Mouse (Mus musculus) liver, embryonic 11.5 days (tissue): ENCODE data around the gene Clec1a. TPM values are rescaled to one million over a fixed set of nuclear protein-coding genes. Genes with fewer than 3 reads are reported as not detected.
"Not testable (repeated sequence)": the region's sequence is repeated elsewhere in the genome, so short reads cannot be mapped to it uniquely, and the experiment has no call there.

Experiments used
- ATAC-seq: fragments of 200-750 bp; cut with Nextera tagmentation; replicated peaks from 2 replicates; pipeline ENCODE4 v1.8.0; 2017; ENCODE audit warnings: moderate number of reproducible peaks, mild to moderate bottlenecking, moderate TSS enrichment, moderate library complexity; ENCODE audit not compliant: low FRiP score
- DNase-seq: peaks from one replicate; pipeline ENCODE4 v3.0.0-alpha.2; 2017; ENCODE audit warnings: low spot score
- H3K27ac ChIP-seq: fragments of 300-500 bp; sonication (generic); 2 replicates; pipeline ENCODE4 v1.5.1; 2014; ENCODE audit warnings: mild to moderate bottlenecking, low read depth, low read length, control low read depth
- H3K27me3 ChIP-seq: fragments of 300-500 bp; sonication (generic); replicated peaks from 2 replicates; pipeline ENCODE4 v1.6.1; 2014; ENCODE audit warnings: low read length, mixed read lengths; ENCODE audit not compliant: control insufficient read depth, insufficient read depth
- H3K36me3 ChIP-seq: fragments of 300-500 bp; sonication (generic); 2 replicates; pipeline ENCODE4 v1.6.1; 2014; ENCODE audit warnings: mild to moderate bottlenecking, low read length, moderate library complexity, mixed read lengths; ENCODE audit not compliant: control insufficient read depth, insufficient read depth
- H3K4me1 ChIP-seq: fragments of 300-500 bp; sonication (generic); replicated peaks from 2 replicates; pipeline ENCODE4 v1.6.1; 2014; ENCODE audit warnings: low read length, mixed read lengths; ENCODE audit not compliant: control insufficient read depth, insufficient read depth
- H3K4me2 ChIP-seq: fragments of 300-500 bp; sonication (generic); 2 replicates; pipeline ENCODE4 v1.6.1; 2014; ENCODE audit warnings: mild to moderate bottlenecking, control low read depth, moderate library complexity
- H3K4me3 ChIP-seq: fragments of 300-500 bp; sonication (generic); 2 replicates; pipeline ENCODE4 v1.5.1; 2014; ENCODE audit warnings: low read depth, low read length, control low read depth
- H3K9ac ChIP-seq: fragments of 300-500 bp; sonication (generic); 2 replicates; pipeline ENCODE4 v1.6.1; 2014; ENCODE audit warnings: low read depth, low read length, control low read depth
- H3K9me3 ChIP-seq: fragments of 300-500 bp; sonication (generic); 2 replicates; pipeline ENCODE4 v1.6.1; 2016; ENCODE audit warnings: low read length, inconsistent platforms, mixed read lengths; ENCODE audit not compliant: control insufficient read depth
- WGBS: fragments of 180-500 bp; shearing (Covaris S2); extraction: QIAGEN DNeasy Blood & Tissue Kit; methylation state at CpG from one replicate; pipeline ENCODE4 v1.1.7; 2014; 5-methylcytosine and 5-hydroxymethylcytosine counted together
- polyA plus RNA-seq: library from polyadenylated mRNA; unstranded; fragments of >200 nt; fragmentation: Nextera tagmentation; extraction: Ambion mirVana; gene quantifications from 2 replicates; pipeline ENCODE4 v1.2.1, GENCODE M21; 2014

The Clec1a gene
- polyA plus RNA-seq: 0.38 and 0.65 TPM in 2 replicates

DNA sequence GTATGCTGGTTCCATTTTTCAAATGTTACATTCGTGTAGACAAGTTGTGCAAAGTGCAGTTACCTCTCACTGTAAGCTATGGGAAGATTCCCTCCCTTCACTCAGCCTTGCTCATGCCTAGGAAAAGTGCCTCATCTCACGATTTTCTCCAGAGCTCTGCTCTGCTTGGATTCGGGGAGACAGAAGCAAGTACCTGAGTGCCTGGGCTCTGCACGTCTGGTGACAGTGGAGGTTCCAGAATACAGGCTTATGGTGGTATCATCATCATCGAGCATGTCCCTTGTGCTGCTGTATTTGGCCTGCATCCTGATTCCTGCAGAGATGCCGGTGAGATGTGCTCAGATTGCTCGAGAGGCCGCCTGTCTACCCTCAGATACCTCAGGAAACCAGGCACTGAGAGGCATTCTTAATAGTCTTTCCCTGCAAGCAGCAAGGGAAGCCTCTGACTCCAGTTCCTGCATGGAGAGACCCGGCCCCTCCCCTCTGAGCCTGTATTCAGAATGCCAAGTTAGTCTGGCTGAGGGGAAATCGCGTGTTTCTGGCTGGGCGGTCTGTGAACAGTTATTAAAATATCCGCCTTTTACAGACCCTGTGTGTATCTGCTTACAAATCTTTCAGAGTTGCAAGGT lies at the start of gene Clec1a:
Gene Clec1a, minus strand, starts transcription at position 590 of the 629 bp plus-strand sequence.
- WGBS: 68% methylated on average over 13 of the region's 13 CpGs
- DNase-seq (no peak), ATAC-seq (no peak)
- Histone ChIP-seq H3K4me3 (no peak within 1 kb of the TSS), H3K27ac (no peak within 1 kb of the TSS), H3K36me3 (no peaks in the 10 kb centered on the region), H3K4me2 (no peak within 1 kb of the TSS), H3K9me3 (no peaks in the 10 kb centered on the region), H3K4me1 (no peaks in the 10 kb centered on the region), H3K9ac (no peak within 1 kb of the TSS), H3K27me3 (no peaks in the 10 kb centered on the region)

DNA sequence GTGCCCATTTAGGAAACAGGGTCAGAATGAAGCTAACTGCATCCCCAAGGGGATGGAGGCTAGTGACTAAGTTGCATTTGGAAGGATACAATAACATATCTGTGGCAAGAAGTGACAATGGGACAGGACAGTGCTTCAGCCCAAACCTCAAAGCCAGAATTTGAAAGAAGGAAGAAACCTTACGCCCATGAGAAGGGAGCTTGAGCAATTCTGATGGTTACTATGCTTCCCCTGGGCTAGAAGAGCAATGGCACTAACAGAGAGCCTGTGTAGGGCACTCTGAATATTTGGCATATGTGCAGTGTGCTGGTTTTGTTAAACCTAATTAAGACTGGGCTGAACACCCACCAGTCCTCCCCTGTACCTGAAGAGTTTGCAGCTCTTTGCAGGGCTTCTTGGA lies 47.7 kb upstream of the Clec1a start:
- 86% methylated on average over 1 of the region's 1 CpGs for WGBS
- not testable (repeated sequence) for H3K4me2 ChIP-seq, H3K4me1 ChIP-seq, H3K27ac ChIP-seq, H3K4me3 ChIP-seq, DNase-seq, ATAC-seq, H3K36me3 ChIP-seq, H3K27me3 ChIP-seq, H3K9ac ChIP-seq, H3K9me3 ChIP-seq

DNA sequence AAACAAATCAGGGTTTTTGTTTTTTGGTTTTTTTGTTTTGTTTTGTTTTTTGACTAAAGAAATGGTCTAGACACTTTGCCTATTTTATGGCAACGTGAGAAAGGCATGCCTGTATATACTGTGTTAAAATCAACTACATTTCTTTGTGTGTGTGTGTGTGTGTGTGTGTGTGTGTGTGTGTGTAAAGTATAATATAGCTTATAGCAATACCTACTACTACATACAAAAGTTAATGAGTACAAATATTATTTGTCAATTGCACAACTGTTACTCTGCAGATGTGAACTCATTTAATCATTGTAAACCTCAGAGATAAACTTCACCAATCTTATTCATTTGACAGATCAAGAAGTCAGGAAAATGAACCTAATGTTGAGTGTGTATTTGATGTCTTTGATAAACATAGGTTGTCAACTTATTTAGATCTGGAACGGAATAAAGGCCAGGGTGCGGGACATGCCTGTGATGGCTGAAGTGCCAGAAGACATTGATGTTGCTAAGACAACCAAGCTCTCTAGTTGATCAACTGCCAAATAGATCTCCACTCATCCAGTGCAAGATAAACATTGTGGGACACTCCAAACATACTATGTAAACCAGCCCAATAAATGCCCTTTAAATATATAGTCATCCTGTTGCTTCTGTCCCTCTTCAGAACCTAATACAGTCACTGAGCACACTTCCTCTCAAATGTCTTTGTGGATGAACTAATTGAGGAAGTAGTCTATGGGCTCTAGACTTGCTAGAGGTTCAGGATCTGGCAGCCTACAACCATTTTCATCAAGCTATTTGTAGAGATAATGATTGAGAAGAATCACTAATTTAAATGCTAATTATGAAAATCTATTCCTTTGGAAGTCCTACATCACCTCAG lies 45.8 kb upstream of the Clec1a start:
- ATAC-seq (no peak), DNase-seq (no peak)
- H3K27me3 ChIP-seq: no peaks in the 10 kb centered on the region
- 86% methylated on average over 3 of the region's 3 CpGs for WGBS
- H3K27ac ChIP-seq: no peak overlapping the region
- H3K4me1 ChIP-seq: no peaks in the 10 kb centered on the region
- H3K9me3 ChIP-seq: no peaks in the 10 kb centered on the region
- no peaks in the 10 kb centered on the region for H3K36me3 ChIP-seq
- H3K4me3 ChIP-seq: no peak overlapping the region
- H3K4me2 ChIP-seq: no peak overlapping the region
- H3K9ac ChIP-seq: no peak overlapping the region

DNA sequence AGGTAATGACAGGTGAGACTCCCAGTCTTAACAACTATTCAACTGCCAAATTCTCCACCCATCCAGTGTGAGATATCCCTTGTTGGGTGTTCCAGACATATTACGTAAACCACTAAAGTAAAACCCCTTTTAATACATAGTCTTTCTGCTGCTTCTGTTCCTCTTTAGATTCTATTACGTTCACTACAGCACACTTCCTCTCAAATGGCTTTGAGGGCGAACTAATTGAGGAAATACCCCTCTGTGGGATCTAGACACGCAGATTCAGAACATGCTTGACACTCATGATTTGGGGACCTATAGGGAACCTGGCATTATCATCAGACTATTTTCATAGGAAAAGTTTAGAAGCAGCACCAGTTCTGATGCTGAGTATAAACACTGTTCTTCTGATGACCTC lies 43.1 kb upstream of the Clec1a start:
- Histone ChIP-seq H3K4me1 (no peaks in the 10 kb centered on the region), H3K27me3 (no peaks in the 10 kb centered on the region), H3K4me3 (no peak overlapping the region), H3K36me3 (no peaks in the 10 kb centered on the region), H3K27ac (no peak overlapping the region), H3K9ac (no peak overlapping the region), H3K4me2 (no peak overlapping the region), H3K9me3 (no peaks in the 10 kb centered on the region)
- 56% methylated on average over 4 of the region's 4 CpGs for WGBS
- ATAC-seq (no peak), DNase-seq (no peak)

DNA sequence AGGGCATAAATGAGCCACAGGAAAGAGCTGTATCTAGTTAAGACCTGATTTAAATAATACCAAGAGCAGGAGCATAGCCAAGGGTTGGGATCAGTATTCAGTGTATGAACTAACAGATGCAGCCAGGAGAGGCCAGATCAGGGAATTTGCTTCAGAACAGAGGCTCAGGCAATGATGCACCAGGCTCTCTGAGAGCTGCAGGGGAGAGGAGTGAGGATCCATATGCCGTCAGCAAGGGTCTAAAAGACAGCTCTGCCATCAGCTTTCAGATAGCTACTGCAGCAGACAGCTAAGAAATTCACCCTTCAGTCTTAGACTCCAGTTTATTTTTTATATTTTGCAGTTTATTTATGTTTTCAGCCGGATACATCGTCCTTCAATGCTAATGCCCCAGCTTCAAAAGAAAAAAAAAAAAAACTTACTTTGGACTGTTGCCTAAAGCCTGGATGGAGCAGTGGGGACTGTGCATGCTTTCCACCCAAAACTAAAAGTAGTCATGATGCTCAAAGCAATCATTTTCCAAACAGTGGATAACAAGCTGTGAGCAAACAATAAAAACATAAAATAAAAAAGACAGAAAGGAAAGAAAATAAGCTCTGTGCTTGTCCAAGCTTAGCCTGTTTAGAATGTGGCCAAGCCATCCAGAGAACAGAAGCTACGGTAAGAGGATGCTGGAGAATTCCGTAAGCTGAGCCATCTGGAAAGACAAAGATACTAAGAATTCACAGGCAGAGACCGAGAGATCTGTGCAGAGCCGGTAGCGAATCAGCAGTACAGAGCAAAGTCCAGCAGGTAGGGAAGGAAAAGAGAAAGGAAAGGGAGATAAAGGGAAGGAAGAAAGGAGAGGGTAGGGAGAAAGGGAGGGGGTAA lies 28.5 kb upstream of the Clec1a start:
- DNase-seq (no peak), ATAC-seq (no peak)
- Histone ChIP-seq H3K27me3 (no peaks in the 10 kb centered on the region), H3K36me3 (no peaks in the 10 kb centered on the region), H3K4me2 (no peak overlapping the region), H3K9me3 (no peaks in the 10 kb centered on the region), H3K27ac (no peak overlapping the region), H3K4me1 (no peaks in the 10 kb centered on the region), H3K4me3 (no peak overlapping the region), H3K9ac (no peak overlapping the region)
- WGBS: 75% methylated on average over 8 of the region's 8 CpGs

DNA sequence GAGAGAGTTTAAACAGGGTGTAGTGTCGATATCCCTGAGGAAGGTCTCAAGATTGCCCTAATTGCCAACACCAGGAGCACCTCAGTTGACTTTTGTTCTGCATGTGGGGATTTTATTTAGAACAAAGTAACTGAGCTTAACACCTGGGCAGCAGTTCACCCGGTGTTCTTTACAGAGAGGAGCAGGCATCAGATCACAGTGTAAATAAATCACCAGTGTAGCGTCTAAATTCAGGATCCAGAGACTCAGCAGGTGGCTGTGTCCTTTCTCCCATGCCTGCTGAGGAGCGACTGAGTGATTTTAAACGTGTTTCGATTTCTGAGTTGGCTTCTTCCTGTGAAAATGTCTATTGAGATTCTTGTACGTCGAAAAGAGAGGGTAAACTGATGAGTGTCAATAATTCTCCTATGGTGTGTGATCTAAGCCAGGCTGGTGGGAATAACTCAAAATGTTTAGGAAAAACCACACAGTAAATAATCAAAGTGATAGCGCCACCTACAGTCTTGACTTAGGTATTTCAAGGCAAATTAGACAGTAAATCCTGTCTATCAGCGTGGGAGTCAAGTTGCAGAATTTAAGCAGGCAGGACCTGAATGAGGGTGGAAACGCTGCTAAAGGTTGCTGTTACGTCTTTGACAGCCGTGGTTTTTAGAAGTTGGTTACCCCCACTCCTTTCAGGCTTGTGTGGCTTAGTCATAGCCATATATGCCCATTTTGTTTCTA lies 24.8 kb upstream of the Clec1a start:
- Histone ChIP-seq H3K4me2 (no peak overlapping the region), H3K36me3 (no peaks in the 10 kb centered on the region), H3K4me1 (no peaks in the 10 kb centered on the region), H3K27me3 (no peaks in the 10 kb centered on the region), H3K9me3 (no peaks in the 10 kb centered on the region), H3K27ac (no peak overlapping the region), H3K4me3 (no peak overlapping the region), H3K9ac (no peak overlapping the region)
- DNase-seq: no peak
- no peak for ATAC-seq
- WGBS: 30% methylated on average over 13 of the region's 13 CpGs

DNA sequence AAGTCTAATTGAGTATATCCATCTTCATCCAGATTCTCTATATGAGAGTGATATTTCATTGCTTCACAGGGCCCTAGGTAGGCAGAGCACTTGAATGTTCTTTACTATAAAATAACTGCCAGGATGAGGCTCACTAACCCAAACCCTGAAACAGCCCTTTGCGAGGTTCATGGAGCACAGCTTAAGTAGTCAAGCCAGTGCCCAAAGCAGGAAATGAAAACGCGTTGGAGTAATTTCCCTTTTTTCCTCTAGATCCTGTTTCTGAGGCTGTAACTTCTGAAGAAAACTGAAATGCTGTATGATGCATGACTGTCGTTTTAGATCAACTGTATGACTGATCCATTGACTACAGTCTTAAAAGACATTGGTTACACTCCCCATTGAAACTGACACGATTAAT lies 20.8 kb upstream of the Clec1a start:
- 62% methylated on average over 5 of the region's 5 CpGs for WGBS
- H3K27me3 ChIP-seq: no peaks in the 10 kb centered on the region

DNA sequence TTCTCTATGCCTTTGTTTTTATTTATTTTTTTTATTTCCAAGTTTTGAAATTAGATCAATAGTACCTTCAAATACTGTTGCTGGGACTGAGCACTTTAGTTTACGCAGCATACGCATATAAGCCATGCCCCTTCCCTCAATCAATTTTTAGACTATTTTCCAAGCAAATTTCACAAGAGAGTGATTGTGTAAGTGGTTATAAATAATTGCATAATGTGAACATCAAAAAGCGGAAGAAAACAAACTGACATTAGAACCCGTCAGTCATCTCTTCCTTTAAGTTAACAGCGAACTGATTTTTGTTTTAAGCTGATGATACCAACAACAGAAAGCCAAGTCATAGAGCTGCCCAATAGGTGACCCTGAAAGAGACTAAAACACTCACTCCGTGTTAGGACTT lies 19.6 kb upstream of the Clec1a start:
- no peaks in the 10 kb centered on the region for H3K9me3 ChIP-seq
- H3K4me2 ChIP-seq: no peak overlapping the region
- H3K4me3 ChIP-seq: no peak overlapping the region
- H3K27ac ChIP-seq: no peak overlapping the region
- H3K36me3 ChIP-seq: no peaks in the 10 kb centered on the region
- WGBS: 88% methylated on average over 6 of the region's 6 CpGs
- H3K9ac ChIP-seq: no peak overlapping the region
- H3K4me1 ChIP-seq: no peaks in the 10 kb centered on the region
- no peak for DNase-seq
- no peak for ATAC-seq
- H3K27me3 ChIP-seq: no peaks in the 10 kb centered on the region

More for the DNA sequence above, 20.8 kb upstream of the Clec1a start:
- H3K27ac ChIP-seq: no peak overlapping the region
- H3K9me3 ChIP-seq: no peaks in the 10 kb centered on the region
- no peak overlapping the region for H3K9ac ChIP-seq
- H3K36me3 ChIP-seq: no peaks in the 10 kb centered on the region
- no peak for ATAC-seq
- DNase-seq: no peak
- no peak overlapping the region for H3K4me3 ChIP-seq
- H3K4me1 ChIP-seq: no peaks in the 10 kb centered on the region
- H3K4me2 ChIP-seq: no peak overlapping the region
